Mouse (Mus musculus): Measurements from ENCODE around the gene 1700029P11Rik. TPM values are rescaled to one million over a fixed set of nuclear protein-coding genes. Genes with fewer than 3 reads are reported as not detected.
"Not testable (repeated sequence)": the region's sequence is repeated elsewhere in the genome, so short reads cannot be mapped to it uniquely, and the experiment has no call there.

1700029P11Rik gene
- polyA plus RNA-seq, 1 experiment from 2014 or later: not detected

DNA sequence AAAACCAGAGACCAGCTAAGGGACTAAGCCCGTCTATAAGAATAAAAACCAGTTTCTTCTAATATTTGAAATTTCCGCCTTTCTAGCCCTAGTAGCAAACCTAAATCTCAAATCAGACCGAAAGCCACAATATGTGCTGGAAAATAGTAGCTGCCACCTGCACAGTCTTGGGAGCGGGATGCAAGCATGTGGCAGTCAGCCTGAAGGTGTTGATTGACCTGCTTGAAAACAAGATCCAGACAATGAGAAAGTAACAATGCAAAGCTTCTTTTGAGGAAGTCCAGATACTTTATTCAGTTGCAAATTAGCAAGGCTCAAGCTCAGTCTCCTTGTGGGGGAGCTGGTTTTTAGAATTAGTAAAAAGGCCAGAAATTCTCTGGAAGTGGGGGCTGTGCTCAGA, 9.8 kb upstream of the 1700029P11Rik start:
- not testable (repeated sequence) for H3K9ac ChIP-seq; H3K36me3 ChIP-seq (replicated peaks); H3K4me3 ChIP-seq (replicated peaks); H3K27ac ChIP-seq (replicated peaks); ATAC-seq (ENCODE audit: insufficient read depth); H3K9me3 ChIP-seq (replicated peaks); H3K4me2 ChIP-seq; H3K27me3 ChIP-seq
- 76% methylated on average over 4 of the region's 4 CpGs for WGBS (ENCODE audit: insufficient replicate concordance)
- H3K4me1 ChIP-seq (replicated peaks): peaks cover 21% of the 10 kb centered on the region

DNA sequence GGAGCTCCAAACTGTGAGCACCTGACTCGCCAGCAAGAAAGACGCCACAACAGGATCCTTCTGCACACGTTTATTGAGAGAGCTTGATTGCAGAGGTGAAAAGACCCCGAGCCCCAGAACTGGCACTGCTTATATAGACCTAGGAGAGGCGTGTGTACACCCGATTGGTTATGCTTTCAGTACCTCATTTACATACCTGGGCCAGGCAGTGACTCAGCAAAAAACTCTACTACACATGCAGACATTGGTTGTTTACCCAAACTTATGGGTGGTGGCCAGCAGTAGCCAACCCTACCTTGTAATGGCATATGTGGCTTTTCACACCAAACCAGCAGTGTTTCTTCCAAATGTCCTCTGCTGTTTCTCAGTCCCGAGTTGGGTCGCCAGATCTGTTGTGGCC, 5.2 kb upstream of the 1700029P11Rik start:
- not testable (repeated sequence) for H3K36me3 ChIP-seq (replicated peaks); ATAC-seq (ENCODE audit: insufficient read depth); H3K9ac ChIP-seq; H3K27me3 ChIP-seq; H3K4me3 ChIP-seq (replicated peaks); H3K9me3 ChIP-seq (replicated peaks); H3K27ac ChIP-seq (replicated peaks); H3K4me1 ChIP-seq (replicated peaks); H3K4me2 ChIP-seq
- WGBS (ENCODE audit: insufficient replicate concordance): 76% methylated on average over 8 of the region's 8 CpGs

DNA sequence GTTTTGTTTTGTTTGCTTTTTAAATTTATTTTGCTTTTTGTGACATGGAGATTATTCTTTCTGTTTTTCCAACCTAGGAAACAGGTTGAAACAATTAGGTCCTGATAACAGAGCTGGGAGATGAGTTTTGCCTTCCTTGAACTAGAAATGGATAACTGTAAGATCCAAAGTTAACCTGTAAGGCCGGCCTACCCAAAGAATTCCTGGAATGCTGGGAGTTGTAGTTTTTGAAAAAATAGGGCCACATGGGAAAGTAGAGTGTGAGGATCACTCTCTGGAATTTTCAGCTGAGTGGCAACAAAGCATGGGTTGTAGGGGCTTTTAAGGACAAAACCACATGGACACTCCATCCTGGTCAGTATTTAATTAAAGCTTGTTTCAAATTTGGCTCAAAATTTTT, 1.8 kb downstream of the 1700029P11Rik start:
- no peaks in the 10 kb centered on the region for H3K9me3 ChIP-seq (replicated peaks)
- WGBS (ENCODE audit: insufficient replicate concordance): 49% methylated on average over 1 of the region's 1 CpGs
- ATAC-seq (ENCODE audit: insufficient read depth): no peak
- H3K27me3 ChIP-seq: no peaks in the 10 kb centered on the region
- no peaks in the 10 kb centered on the region for H3K36me3 ChIP-seq (replicated peaks)
- no peak overlapping the region for H3K4me3 ChIP-seq (replicated peaks)
- H3K27ac ChIP-seq (replicated peaks): no peak overlapping the region
- no peak overlapping the region for H3K4me2 ChIP-seq
- H3K4me1 ChIP-seq (replicated peaks): peaks cover 7% of the 10 kb centered on the region
- no peak overlapping the region for H3K9ac ChIP-seq

DNA sequence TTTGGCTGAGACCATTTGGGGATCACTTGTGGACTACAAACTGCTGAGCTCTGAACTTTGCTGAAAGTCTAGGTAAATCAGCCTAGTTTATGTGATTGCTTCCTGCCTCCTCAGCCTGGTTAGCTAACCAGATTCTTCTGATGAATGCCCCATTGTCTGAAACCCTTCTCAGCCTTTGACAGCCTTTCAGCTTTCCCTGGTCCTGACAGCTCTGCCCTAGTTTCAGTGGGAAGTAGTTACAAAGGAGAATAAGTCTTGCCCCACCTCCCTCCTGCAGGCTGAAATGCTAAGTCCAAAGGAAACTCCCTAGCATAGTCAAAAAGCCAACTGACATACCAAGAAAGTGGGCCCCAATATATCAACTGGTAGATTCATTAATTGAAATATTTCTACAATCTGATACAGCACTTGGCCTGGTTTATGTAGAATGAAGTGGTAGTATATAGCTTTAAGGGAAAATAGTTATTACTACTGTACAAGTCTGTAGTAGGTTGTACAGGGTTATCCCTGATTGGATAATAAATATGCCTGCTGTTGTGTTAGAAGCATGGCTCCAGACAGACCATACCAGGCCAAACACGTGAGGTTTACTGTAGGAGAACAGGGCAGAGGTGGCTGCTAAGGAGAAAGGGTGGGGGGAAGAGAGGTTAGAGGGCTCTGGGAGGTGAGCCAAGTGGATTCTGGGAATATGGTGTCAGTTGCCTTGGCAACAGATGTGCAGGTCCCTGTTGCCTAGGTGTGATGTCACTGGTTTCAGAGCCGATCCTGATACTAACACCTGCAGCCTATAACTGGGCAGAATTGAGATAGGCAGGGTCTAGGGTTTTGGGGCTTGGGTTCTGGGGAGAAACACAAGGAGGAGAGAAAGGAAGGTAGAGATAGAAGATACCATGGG, 5.2 kb downstream of the 1700029P11Rik start:
- Histone ChIP-seq H3K27me3 (no peaks in the 10 kb centered on the region), H3K4me2 (no peak overlapping the region), H3K4me1 (replicated peaks) (peaks cover 26% of the 10 kb centered on the region), H3K9ac (no peak overlapping the region), H3K27ac (replicated peaks) (no peak overlapping the region), H3K36me3 (replicated peaks) (no peaks in the 10 kb centered on the region), H3K9me3 (replicated peaks) (no peaks in the 10 kb centered on the region), H3K4me3 (replicated peaks) (no peak overlapping the region)
- no peak for ATAC-seq (ENCODE audit: insufficient read depth)
- WGBS (ENCODE audit: insufficient replicate concordance): 68% methylated on average over 2 of the region's 2 CpGs

DNA sequence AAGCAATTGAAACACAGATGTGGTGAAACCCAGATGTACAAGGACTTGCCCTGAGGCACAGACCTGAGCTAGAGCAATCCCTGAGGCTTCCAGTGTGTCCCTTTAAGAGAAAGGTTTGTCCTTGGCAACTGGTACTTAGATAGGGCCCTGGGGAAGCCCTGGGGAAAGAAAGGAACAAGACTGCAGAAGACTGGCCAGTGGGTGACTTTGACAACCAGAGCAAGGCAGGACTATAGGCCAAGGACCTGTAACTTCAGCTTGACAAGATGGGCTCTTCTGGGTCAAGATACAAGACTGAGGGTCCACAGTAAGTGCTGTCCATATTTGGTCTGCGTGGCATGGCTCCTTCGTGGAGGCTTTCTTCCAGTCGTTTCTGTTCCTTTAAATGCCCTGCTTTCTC, 7.3 kb downstream of the 1700029P11Rik start, which contains the start of gene Xrcc6:
TSS of gene Xrcc6 (plus strand) at position 190 of the 400 bp plus-strand sequence.
- H3K9me3 ChIP-seq (replicated peaks): no peaks in the 10 kb centered on the region
- no peaks in the 10 kb centered on the region for H3K27me3 ChIP-seq
- no peak for ATAC-seq (ENCODE audit: insufficient read depth)
- no peak within 1 kb of the TSS for H3K9ac ChIP-seq
- 83% methylated on average over 3 of the region's 3 CpGs for WGBS (ENCODE audit: insufficient replicate concordance)
- peaks cover 37% of the 10 kb centered on the region for H3K4me1 ChIP-seq (replicated peaks)
- no peak within 1 kb of the TSS for H3K4me2 ChIP-seq
- no peak within 1 kb of the TSS for H3K27ac ChIP-seq (replicated peaks)
- H3K36me3 ChIP-seq (replicated peaks): no peaks in the 10 kb centered on the region
- H3K4me3 ChIP-seq (replicated peaks): no peak within 1 kb of the TSS

DNA sequence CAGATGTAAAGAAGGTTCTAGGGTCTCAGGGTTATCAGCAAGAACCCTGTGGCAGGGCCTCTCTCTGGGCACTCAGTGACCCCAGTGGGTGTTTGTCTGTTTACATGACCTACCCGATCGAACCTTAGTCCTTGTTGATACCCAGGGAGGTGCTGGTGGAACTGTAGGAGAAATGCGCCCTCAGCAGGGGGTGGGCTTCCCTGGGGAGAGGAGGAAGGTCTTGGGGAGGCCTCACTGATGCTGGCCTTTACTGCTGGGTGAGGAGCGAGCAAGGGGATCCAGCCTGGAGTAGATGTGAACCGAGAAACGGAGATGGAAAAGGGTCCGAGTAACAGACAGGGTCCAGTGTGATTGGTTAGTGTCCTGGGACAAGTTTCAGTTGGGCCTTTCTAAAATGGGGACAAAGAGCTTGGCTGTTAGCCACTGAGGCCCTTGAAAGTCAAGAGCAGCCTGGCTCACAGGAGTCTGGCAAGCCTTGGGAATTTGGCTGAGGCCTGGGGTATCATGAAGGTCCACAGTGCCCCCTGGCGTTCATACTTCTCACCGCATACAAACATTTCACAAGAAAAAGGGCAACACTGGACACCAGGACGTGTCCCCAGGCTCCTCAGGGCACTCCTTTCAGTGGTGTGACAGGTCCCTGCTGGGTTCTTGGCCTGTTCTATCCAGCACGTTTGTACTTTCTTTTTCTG, 9.2 kb downstream of the 1700029P11Rik start:
- H3K4me1 ChIP-seq (replicated peaks): peaks cover 47% of the 10 kb centered on the region
- 51% methylated on average over 11 of the region's 11 CpGs for WGBS (ENCODE audit: insufficient replicate concordance)
- ATAC-seq (ENCODE audit: insufficient read depth): peak; percentile 46
- peak overlapping the region; percentile 56 for H3K4me2 ChIP-seq
- peaks cover 11% of the 10 kb centered on the region; the same call in 1 of the 2 replicates for H3K36me3 ChIP-seq (replicated peaks)
- 0 out of 2 replicates have a peak overlapping the region, but pooled peaks have one; percentile 26 for H3K9ac ChIP-seq
- H3K4me3 ChIP-seq (replicated peaks): peak overlapping the region; percentile 38
- H3K27ac ChIP-seq (replicated peaks): peak overlapping the region; percentile 81
- no peaks in the 10 kb centered on the region for H3K9me3 ChIP-seq (replicated peaks)
- H3K27me3 ChIP-seq: no peaks in the 10 kb centered on the region

DNA sequence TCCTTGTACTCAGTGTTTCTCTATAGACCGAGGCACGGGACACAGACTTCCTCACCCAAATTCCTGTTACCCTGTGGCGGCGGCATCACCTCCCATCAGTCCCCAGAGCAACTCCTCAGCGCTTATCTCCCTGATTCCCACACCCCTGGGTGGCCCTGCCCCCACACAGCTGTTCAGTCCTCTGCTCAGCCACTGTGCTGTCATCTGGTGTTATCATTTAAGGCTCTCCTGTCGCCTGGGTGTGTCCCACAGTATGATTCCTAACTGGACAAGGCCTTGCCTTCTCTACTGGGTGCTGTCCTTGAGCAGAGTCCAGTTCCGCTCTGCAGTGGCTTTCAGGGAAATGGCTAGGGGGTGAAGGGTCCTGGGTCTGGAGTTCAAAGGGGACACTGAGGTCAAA, 10.2 kb downstream of the 1700029P11Rik start:
- H3K4me2 ChIP-seq: peak overlapping the region; percentile 56
- peak overlapping the region; percentile 38 for H3K4me3 ChIP-seq (replicated peaks)
- H3K27me3 ChIP-seq: no peaks in the 10 kb centered on the region
- peak overlapping the region; percentile 26 for H3K9ac ChIP-seq
- peak; percentile 94 for ATAC-seq (ENCODE audit: insufficient read depth)
- H3K27ac ChIP-seq (replicated peaks): peak overlapping the region; percentile 81
- H3K9me3 ChIP-seq (replicated peaks): no peaks in the 10 kb centered on the region
- WGBS (ENCODE audit: insufficient replicate concordance): 12% methylated on average over 7 of the region's 7 CpGs
- peaks cover 17% of the 10 kb centered on the region for H3K36me3 ChIP-seq (replicated peaks)
- peaks cover 40% of the 10 kb centered on the region for H3K4me1 ChIP-seq (replicated peaks)

DNA sequence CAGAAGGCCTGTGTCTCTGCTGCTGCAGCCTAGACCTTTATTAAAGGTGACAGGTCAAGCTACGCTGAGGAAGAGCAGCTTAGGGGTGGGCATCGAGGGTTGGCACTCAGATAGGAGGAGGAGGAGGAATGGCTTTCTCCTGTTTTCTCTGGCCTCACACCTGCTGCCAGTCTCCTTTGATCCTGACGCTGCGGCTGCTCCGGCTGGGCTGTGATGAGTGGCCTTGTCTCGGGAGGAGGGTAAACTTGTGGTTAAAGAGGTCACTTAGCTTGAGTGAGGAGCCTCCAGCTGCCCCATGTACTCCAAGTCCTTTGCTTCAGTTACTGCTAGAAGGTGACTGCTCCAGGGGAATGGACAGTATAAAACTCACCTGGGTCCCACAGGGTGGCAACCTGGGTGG, 13.7 kb downstream of the 1700029P11Rik start:
- Histone ChIP-seq H3K4me2 (no peak overlapping the region), H3K9ac (no peak overlapping the region), H3K27ac (replicated peaks) (no peak overlapping the region), H3K4me1 (replicated peaks) (peaks cover 36% of the 10 kb centered on the region), H3K4me3 (replicated peaks) (no peak overlapping the region), H3K9me3 (replicated peaks) (no peaks in the 10 kb centered on the region), H3K36me3 (replicated peaks) (peaks cover 46% of the 10 kb centered on the region), H3K27me3 (no peaks in the 10 kb centered on the region)
- WGBS (ENCODE audit: insufficient replicate concordance): 82% methylated on average over 6 of the region's 6 CpGs
- no peak for ATAC-seq (ENCODE audit: insufficient read depth)

DNA sequence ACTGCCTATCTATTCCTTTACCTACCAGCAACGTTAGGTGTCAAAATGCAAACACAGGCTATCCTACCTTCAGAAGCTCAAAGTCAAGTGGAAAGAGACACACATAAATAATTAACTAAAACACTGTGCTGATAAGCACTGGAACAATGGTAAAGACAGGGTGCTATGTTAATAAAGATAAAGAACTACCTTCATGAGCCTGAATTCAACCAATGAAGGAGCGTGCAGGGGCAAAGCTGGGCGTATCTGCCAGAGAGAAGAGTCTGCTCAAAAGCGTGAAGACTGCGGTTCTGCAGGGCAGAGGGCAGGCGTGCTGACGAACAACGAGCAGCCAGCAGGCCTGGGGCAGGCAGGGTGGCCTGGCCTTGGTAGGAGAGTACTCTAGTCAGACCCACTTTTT, 23.9 kb downstream of the 1700029P11Rik start:
- Histone ChIP-seq H3K36me3 (replicated peaks) (peaks cover 28% of the 10 kb centered on the region), H3K9ac (no peak overlapping the region), H3K4me2 (no peak overlapping the region), H3K9me3 (replicated peaks) (no peaks in the 10 kb centered on the region), H3K27me3 (no peaks in the 10 kb centered on the region), H3K4me3 (replicated peaks) (no peak overlapping the region), H3K4me1 (replicated peaks) (peaks cover 17% of the 10 kb centered on the region), H3K27ac (replicated peaks) (no peak overlapping the region)
- 45% methylated on average over 8 of the region's 8 CpGs for WGBS (ENCODE audit: insufficient replicate concordance)
- peak; percentile 57; the same call in 1 of the 2 replicates for ATAC-seq (ENCODE audit: insufficient read depth)

DNA sequence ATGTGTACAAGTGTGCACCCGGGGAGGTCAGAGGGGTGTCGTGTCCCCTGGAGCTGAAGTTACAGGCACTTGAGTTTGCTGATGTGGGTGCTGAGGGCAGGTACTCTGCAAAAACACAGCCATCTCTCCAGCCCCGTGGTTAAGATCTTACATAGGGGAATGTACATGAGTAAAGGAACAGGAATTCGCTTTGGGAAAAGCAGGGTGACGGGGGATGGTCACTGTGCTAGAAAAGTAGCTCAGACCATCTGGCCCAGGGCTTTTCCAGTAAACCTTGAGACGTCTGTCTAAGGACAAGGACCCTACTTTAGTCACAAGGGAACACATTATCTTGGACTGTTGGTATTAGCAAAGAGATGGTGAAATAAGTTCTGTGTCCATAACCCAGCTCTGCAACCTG, 31.6 kb downstream of the 1700029P11Rik start:
- Histone ChIP-seq H3K27me3 (no peaks in the 10 kb centered on the region), H3K27ac (replicated peaks) (no peak overlapping the region), H3K36me3 (replicated peaks) (peaks cover 3% of the 10 kb centered on the region; the same call in 1 of the 2 replicates), H3K4me1 (replicated peaks) (peaks cover 42% of the 10 kb centered on the region), H3K4me3 (replicated peaks) (no peak overlapping the region), H3K9ac (no peak overlapping the region), H3K4me2 (no peak overlapping the region), H3K9me3 (replicated peaks) (no peaks in the 10 kb centered on the region)
- no peak for ATAC-seq (ENCODE audit: insufficient read depth)
- 79% methylated on average over 6 of the region's 6 CpGs for WGBS (ENCODE audit: insufficient replicate concordance)

DNA sequence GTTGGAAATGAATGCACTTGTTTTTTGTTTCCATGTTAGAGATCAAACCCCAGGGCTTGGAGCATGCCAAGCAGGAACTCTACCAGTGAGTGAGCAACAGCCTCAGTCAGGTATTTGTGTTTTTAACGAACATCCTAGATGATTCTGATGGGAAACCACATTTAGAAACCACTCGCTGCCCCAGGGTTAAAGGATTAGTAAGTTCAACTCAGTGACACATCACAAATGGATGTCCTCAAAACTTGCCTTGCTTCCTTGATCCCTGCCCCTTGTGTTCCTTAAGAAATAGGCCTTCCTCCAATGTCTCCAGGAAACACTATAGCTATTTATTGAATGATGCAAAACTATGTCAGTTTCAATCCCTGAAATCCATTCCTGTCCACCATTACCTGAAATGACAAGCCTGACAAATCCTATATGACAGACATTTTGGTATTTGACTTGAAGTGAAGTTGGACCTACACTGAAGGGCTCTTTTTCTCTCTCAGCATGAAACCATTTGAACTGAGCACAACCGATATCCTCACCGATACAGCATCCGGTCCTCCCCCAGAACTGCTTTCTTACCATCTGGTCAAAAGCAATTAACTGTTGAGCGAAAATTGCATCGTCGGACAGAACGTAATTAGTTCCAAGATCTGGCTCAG, 34.5 kb downstream of the 1700029P11Rik start:
- ATAC-seq (ENCODE audit: insufficient read depth): no peak
- Histone ChIP-seq H3K9me3 (replicated peaks) (no peaks in the 10 kb centered on the region), H3K27ac (replicated peaks) (peak overlapping the region; percentile 86), H3K4me2 (peak overlapping the region; percentile 91), H3K4me1 (replicated peaks) (peaks cover 59% of the 10 kb centered on the region), H3K36me3 (replicated peaks) (peaks cover 13% of the 10 kb centered on the region), H3K9ac (peak overlapping the region; percentile 93), H3K27me3 (no peaks in the 10 kb centered on the region), H3K4me3 (replicated peaks) (peak overlapping the region; percentile 85)
- 15% methylated on average over 9 of the region's 9 CpGs for WGBS (ENCODE audit: insufficient replicate concordance)
